In the genomic region with DNA sequence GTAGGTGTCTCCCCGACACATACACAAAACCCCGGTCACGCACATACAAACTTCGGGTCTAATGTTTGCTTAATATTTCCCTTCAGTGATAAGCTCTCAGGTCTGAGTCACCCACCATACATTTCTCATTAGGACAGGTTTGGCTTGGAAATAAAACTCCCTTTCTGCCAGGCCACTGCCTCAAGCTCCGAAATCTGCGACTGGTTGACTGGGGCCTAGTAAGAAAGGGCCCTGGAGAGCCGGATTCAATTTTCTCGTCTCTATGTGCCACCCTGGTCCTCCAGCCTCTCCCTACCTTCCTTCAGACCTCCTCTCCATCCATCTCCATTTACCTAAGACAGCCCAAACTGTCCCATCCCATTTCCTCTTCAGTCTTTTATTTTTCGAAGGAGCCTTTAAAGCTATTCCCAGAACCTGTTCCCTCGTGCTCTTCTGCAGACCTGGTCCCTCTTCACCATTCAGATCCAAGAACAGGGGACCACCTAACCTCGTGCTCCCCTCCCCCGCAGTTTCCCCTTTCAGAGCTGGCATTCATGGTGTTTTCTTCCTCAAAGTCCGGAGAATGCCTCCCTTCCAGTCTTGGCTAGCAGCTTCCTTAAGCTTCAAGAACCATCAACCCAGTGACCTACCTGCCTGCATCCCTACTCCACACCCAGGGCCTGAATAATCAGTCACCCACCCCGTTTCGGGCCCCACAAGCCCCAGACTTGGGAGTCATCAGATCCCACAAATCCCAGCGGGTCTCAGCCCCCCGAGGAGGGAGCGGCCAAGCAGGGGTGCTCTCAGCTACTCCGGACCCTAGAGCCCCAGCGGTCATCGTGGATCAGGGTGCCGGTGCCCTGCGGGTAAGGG, we compare ENCODE assay signal across 8 mouse cellular contexts. TPM values are rescaled to one million over a fixed set of nuclear protein-coding genes. Genes with fewer than 3 reads are reported as not detected.
A peak's percentile ranks its signal among the peaks of the same experiment; 100 is the strongest.
DNase-seq lines count a peak whose midpoint lies in the region; ATAC-seq and TF ChIP-seq lines count a peak whose summit lies in the region.

No protein-coding gene starts in this region.

- peak overlapping the region; percentile 93 for H3K4me2 ChIP-seq in kidney, embryonic 15.5 days
- peak overlapping the region; percentile 86 for H3K4me2 ChIP-seq in embryonic facial prominence, embryonic 15.5 days (replicated peaks)
- H3K4me2 ChIP-seq in intestine, postnatal 0 days (replicated peaks; ENCODE audit: low read depth), result peak overlapping the region; percentile 100
- H3K4me2 ChIP-seq in neural tube, embryonic 14.5 days (ENCODE audit: low read depth, low read length), result peak overlapping the region; percentile 81

- TF ChIP-seq CTCF in intestine, postnatal 0 days (IDR thresholded peaks at IDR 0.05; ENCODE audit: low read depth), result no peak

- no peaks in the 10 kb centered on the region for H3K36me3 ChIP-seq in kidney, embryonic 15.5 days
- H3K36me3 ChIP-seq in embryonic facial prominence, embryonic 15.5 days, result no peaks in the 10 kb centered on the region
- H3K36me3 ChIP-seq in intestine, postnatal 0 days (ENCODE audit: control insufficient read depth, insufficient read depth), result no peaks in the 10 kb centered on the region
- no peaks in the 10 kb centered on the region for H3K36me3 ChIP-seq in neural tube, embryonic 14.5 days (ENCODE audit: control insufficient read depth, insufficient read depth, low read length)

- 10% methylated on average over 23 of the region's 23 CpGs for WGBS in kidney, embryonic 15.5 days
- WGBS in embryonic facial prominence, embryonic 15.5 days, result 10% methylated on average over 23 of the region's 23 CpGs
- WGBS in intestine, postnatal 0 days, result 12% methylated on average over 23 of the region's 23 CpGs
- 13% methylated on average over 23 of the region's 23 CpGs for WGBS in neural tube, embryonic 14.5 days

- H3K4me3 ChIP-seq in kidney, embryonic 15.5 days (replicated peaks), result peak overlapping the region; percentile 77
- peak overlapping the region; percentile 84 for H3K4me3 ChIP-seq in embryonic facial prominence, embryonic 15.5 days (replicated peaks)
- H3K4me3 ChIP-seq in intestine, postnatal 0 days (ENCODE audit: low read depth, low read length), result peak overlapping the region; percentile 87
- peak overlapping the region; percentile 90 for H3K4me3 ChIP-seq in neural tube, embryonic 14.5 days (ENCODE audit: low read depth, low read length)

- H3K9me3 ChIP-seq in kidney, embryonic 15.5 days (replicated peaks), result no peaks in the 10 kb centered on the region
- H3K9me3 ChIP-seq in embryonic facial prominence, embryonic 15.5 days (replicated peaks), result no peaks in the 10 kb centered on the region
- H3K9me3 ChIP-seq in intestine, postnatal 0 days (ENCODE audit: control insufficient read depth), result no peaks in the 10 kb centered on the region
- no peaks in the 10 kb centered on the region for H3K9me3 ChIP-seq in neural tube, embryonic 14.5 days (ENCODE audit: control insufficient read depth, low read length)

- H3K4me1 ChIP-seq in kidney, embryonic 15.5 days, result peaks cover 37% of the 10 kb centered on the region
- peaks cover 43% of the 10 kb centered on the region for H3K4me1 ChIP-seq in embryonic facial prominence, embryonic 15.5 days
- no peaks in the 10 kb centered on the region for H3K4me1 ChIP-seq in intestine, postnatal 0 days (replicated peaks; ENCODE audit: control insufficient read depth, insufficient read depth, low read length)
- peaks cover 27% of the 10 kb centered on the region for H3K4me1 ChIP-seq in neural tube, embryonic 14.5 days (ENCODE audit: control insufficient read depth, insufficient read depth, low read length)

- peak overlapping the region; percentile 96 for H3K9ac ChIP-seq in kidney, embryonic 15.5 days
- H3K9ac ChIP-seq in embryonic facial prominence, embryonic 15.5 days, result peak overlapping the region; percentile 89
- peak overlapping the region; percentile 93 for H3K9ac ChIP-seq in intestine, postnatal 0 days (ENCODE audit: low read depth, low read length)
- H3K9ac ChIP-seq in neural tube, embryonic 14.5 days (replicated peaks; ENCODE audit: low read depth, low read length), result peak overlapping the region; percentile 97

- no peak for ATAC-seq in kidney, embryonic 15.5 days (replicated peaks; ENCODE audit: low FRiP score)
- no peak for ATAC-seq in embryonic facial prominence, embryonic 15.5 days (ENCODE audit: insufficient number of reproducible peaks, low FRiP score, low TSS enrichment, low read depth)
- no peak; the same call in 1 of the 2 replicates for ATAC-seq in intestine, postnatal 0 days
- no peak; the same call in 1 of the 2 replicates for ATAC-seq in neural tube, embryonic 14.5 days (ENCODE audit: low read depth)

- no peak for DNase-seq in kidney, postnatal 10 days
- DNase-seq in NIH3T3 (ENCODE audit: low read depth), result peak; percentile 86
- DNase-seq in layer of hippocampus, postnatal 14 days (ENCODE audit: low spot score in 2 of 2), result no peak
- no peak for DNase-seq in c-Kit-positive CD71-positive TER-119-positive erythroid progenitor cells, embryonic 14.5 days (ENCODE audit: low spot score)

- no peaks in the 10 kb centered on the region; the same call in 1 of the 2 replicates for H3K27me3 ChIP-seq in kidney, embryonic 15.5 days
- H3K27me3 ChIP-seq in embryonic facial prominence, embryonic 15.5 days, result no peaks in the 10 kb centered on the region
- no peaks in the 10 kb centered on the region for H3K27me3 ChIP-seq in intestine, postnatal 0 days (replicated peaks; ENCODE audit: control insufficient read depth, insufficient read depth, low read length)
- H3K27me3 ChIP-seq in neural tube, embryonic 14.5 days (ENCODE audit: control insufficient read depth, insufficient read depth, low read length), result no peaks in the 10 kb centered on the region; the same call in 1 of the 2 replicates

- H3K27ac ChIP-seq in kidney, embryonic 15.5 days, result peak overlapping the region; percentile 91
- peak overlapping the region; percentile 96 for H3K27ac ChIP-seq in embryonic facial prominence, embryonic 15.5 days (replicated peaks)
- H3K27ac ChIP-seq in intestine, postnatal 0 days (ENCODE audit: low read depth, low read length), result peak overlapping the region; percentile 79; the same call in 1 of the 2 replicates
- peak overlapping the region; percentile 98 for H3K27ac ChIP-seq in neural tube, embryonic 14.5 days (ENCODE audit: low read depth, low read length)

RNA-seq across cellular contexts. Expression of gene Cd276, which starts 1.0 kb away (rescaled TPM):
- 35.7 and 38.4 TPM in 2 replicates for polyA plus RNA-seq in kidney, embryonic 15.5 days (2015; fragmentation: Nextera tagmentation; extraction: Ambion mirVana)
- 53.6 and 55.8 TPM in 2 replicates for polyA plus RNA-seq in embryonic facial prominence, embryonic 15.5 days (2015; fragmentation: Nextera tagmentation; extraction: Ambion mirVana)
- 5.6 and 6.2 TPM in 2 replicates for polyA plus RNA-seq in intestine, postnatal 0 days (2015; fragmentation: Nextera tagmentation; extraction: Ambion mirVana)
- 36.0 and 42.2 TPM in 2 replicates for polyA plus RNA-seq in neural tube, embryonic 14.5 days (2014; fragmentation: Nextera tagmentation; extraction: Ambion mirVana)
- total RNA-seq in layer of hippocampus, postnatal 14 days (2021), result 10 to 100 TPM in 1 of 2 experiments, 1 to 10 TPM in 1; 8.9 to 10.8 TPM

RNA-seq across cellular contexts. Expression of gene Nptn, which starts 27.8 kb away (rescaled TPM):
- polyA plus RNA-seq in kidney, embryonic 15.5 days (2015; fragmentation: Nextera tagmentation; extraction: Ambion mirVana), result 124 and 136 TPM in 2 replicates
- 123 and 127 TPM in 2 replicates for polyA plus RNA-seq in embryonic facial prominence, embryonic 15.5 days (2015; fragmentation: Nextera tagmentation; extraction: Ambion mirVana)
- polyA plus RNA-seq in intestine, postnatal 0 days (2015; fragmentation: Nextera tagmentation; extraction: Ambion mirVana), result 145 and 153 TPM in 2 replicates
- polyA plus RNA-seq in neural tube, embryonic 14.5 days (2014; fragmentation: Nextera tagmentation; extraction: Ambion mirVana), result 220 and 255 TPM in 2 replicates
- total RNA-seq in layer of hippocampus, postnatal 14 days (2021), result 100 to 1,000 TPM; 800 to 831 TPM
